Mouse (Mus musculus) megakaryocyte, adult 5-6 weeks (primary cell): ENCODE results near the gene Klhdc3. TPM values are rescaled to one million over a fixed set of nuclear protein-coding genes. Genes with fewer than 3 reads are reported as not detected.

ENCODE experiments used
- ATAC-seq: 2 replicates; pipeline ENCODE4 v1.8.0; 2016; ENCODE audit warnings: mild to moderate bottlenecking, inconsistent platforms; ENCODE audit not compliant: poor library complexity, severe bottlenecking
- total RNA-seq, 2 experiments: library from RNA; stranded (forward) in 1 of 2; stranded (reverse) in 1 of 2; fragments of 153-499, 151-499 nt in 1 of 2; fragments of 221-1000, 200-1000 nt in 1 of 2; gene quantifications; 2 replicates each; pipeline versions ENCODE4 v1.2.3 to v1.2.4; 2015 to 2017

Klhdc3 gene
- total RNA-seq, 2 experiments from 2014 or later = 14.7 to 32.0 TPM

DNA sequence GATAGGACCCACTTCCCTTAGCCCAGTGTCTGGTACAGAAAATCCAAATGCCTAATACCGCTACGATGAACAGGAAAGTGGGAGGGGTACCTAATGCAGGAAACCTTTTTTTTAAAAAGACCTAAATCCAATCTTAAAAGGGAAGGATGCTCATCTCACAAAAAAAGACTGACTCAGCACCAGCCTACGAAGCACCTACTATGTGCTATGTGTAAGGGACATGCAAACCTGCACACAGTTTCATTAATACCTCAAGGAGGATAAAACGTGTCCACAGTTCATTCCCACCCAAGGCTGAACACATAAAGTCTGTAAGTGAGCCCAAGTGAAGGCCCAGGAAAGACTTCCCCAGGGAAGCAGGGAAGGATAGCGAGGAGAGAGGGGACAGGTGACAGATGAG is 21.8 kb upstream of the Klhdc3 start:
- no peak for ATAC-seq

DNA sequence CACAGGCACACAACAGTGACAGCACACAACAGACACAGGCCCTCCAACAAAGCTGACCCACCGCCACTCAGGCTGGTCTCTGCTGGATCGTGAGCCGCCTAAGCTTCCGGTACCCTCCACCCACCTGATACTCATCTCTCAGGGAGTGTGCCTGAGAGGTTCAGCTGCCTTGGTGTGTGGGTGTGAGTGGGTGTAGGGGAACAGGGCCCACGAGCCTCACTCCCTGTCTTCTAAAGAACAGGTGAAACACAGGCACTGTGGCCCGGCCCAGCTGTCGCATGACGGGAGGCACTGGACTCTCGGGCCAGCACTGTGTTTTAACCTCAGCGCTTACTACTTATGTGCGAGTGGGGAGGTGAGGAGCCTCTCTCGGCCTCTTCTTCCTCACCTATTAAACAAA is 21.4 kb upstream of the Klhdc3 start:
- no peak for ATAC-seq

DNA sequence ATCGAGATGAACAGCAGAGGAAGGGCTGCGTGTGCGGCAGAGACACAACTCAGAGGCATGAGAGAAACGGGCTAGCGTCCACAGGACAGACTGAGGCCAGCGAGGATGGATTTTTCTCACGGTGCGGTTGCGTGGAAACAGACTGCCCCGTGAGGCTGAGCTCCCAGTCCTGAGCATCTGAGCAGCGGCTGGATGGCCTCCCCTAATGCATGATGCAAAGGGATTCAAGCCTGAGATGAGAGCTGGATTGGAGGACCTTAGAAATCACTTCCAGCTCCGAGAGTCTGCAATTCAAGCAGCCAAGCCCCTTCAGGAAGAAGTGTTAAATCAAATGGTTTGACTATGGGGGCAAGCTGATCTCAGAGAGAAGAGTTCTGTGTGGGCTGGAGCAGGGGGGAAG is 20.8 kb upstream of the Klhdc3 start:
- no peak for ATAC-seq

DNA sequence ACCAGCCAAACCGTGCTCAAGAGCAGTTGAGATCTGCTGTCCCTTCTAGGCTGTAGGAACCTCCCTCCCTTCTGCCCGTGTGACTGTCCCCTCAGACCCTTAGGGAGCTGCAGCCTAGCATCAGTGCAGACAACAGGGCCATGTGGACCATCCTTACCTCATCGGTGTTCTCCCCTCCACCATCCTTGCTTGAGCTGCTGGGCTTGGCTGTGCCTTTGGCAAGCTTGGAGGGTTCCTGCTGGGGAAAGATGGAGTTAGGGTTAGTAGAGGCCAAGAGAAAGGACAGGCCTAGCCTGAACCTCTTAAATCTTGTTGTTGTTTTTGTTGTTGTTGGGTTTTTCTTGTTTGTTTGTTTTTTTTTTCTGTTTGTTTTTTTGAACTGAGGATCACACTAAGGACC is 19.2 kb upstream of the Klhdc3 start:
- no peak for ATAC-seq

DNA sequence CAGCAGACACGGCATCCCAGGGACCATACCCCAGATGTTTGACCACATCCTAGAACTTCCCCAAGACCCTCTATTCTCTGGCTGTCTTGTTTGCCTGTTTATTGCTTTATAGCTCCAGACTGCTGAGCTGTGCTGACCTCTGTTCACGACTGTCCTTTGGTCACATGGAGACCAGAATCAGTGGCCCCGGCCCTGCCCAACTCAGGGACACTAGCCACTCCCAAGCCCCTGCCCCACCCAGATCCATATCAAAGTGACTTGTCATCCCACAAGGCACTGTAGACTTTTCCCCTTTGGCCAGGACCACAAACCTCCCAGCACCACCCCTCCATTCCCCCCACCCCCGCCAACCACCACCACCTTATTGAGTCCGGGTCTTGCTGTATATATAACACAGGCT is 18.5 kb upstream of the Klhdc3 start:
- no peak for ATAC-seq

DNA sequence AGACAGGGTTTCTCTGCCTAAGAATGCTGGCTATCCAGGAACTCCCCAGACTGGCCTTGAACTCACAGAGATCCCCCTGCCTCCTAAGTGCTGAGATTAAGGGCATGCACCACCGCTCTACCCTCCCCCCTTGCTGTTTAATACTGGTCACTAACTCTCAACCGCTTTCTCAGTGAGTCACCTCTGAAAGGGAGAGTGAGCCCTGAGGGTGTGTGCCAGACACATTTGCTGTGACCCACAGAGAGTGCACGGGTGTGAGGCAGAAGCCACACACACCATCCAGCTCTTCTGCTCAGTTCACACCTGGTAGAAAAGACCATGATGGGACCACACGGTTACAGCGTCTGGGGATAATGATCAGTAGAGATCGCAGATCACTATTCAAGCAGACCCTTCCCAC is 17.8 kb upstream of the Klhdc3 start:
- no peak for ATAC-seq

DNA sequence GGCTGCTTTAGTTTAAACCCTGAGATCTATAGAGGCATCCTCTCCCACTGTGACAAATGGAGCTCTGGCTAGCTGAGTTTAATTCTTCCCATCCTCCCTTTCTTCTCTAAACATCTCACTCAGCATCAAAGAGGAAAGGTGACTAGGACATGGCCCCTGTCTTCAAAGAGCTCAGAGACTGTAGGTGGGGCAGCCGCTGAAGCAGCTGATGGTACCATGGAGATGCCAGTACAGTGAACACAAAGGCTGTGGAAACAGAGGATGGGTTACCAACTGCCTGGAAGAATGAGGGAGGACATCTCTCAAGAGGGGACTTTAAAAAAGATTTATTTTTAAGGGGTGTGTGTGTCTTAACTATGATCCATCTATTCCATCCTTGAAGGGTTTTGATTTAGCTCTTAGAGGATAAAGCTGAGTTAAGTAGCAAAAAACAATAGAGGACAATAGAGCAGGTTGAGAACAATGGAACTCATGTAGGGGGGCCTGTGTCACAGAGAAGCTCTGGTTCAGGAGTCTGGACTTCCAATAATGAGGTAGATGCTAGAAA is 13.9 kb upstream of the Klhdc3 start:
- no peak for ATAC-seq

DNA sequence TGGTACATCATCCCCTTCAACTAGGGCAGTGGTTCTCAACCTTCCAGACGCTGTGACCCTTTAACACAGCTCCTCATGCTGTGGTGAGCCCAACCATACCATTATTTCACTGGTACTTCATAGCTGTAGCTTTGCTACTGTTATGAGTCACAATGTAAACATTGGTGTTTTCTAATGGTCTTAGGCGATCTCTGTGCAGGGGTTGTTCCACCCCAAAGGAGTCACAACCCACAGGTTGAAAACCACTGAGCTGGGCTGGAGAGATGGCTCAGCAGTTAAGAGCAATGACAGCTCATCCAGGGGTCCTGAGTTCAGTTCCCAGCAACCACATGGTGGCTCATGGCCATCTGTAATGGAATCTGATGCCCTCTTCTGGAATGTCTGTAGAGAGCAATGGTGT is 10.7 kb upstream of the Klhdc3 start:
- ATAC-seq = no peak

DNA sequence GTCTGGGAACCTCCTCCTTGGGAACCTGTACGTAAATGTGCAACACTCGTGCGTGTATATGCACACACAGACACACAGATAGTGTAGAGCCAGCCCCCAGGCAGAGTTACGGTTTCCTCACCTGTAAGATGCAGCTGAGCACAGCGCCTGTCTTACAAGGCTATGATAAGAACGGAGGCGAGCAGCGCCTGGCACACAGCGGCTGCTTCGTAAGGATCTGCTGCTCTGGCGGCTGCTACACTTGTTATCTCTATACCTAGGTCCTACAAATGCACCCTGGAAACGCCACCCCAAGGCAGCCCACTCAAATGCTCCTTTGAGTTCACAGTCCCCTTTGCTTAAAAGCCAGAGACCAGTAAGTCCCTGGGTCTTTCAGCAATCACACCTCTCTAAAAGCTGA is 10.0 kb upstream of the Klhdc3 start:
- no peak for ATAC-seq

DNA sequence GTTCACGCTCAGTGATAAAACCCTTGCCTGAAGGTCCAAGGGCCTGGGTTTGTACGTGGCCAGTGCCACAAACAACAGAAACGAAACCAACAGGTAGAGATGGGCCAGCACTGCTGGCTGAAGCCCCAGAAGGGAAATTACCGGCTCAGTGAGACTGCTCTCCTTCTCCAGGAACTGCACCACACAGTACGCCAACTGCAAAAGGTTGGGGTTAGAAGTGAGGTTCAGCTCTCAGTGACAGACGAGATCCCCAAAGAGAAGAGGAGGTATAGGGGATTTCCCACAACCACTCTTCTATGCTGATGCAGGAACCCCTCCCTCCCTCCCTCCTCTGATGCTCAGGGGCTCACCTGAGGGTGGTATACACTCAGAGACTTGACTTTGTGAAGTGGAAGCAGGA is 5.2 kb upstream of the Klhdc3 start:
- ATAC-seq = no peak

DNA sequence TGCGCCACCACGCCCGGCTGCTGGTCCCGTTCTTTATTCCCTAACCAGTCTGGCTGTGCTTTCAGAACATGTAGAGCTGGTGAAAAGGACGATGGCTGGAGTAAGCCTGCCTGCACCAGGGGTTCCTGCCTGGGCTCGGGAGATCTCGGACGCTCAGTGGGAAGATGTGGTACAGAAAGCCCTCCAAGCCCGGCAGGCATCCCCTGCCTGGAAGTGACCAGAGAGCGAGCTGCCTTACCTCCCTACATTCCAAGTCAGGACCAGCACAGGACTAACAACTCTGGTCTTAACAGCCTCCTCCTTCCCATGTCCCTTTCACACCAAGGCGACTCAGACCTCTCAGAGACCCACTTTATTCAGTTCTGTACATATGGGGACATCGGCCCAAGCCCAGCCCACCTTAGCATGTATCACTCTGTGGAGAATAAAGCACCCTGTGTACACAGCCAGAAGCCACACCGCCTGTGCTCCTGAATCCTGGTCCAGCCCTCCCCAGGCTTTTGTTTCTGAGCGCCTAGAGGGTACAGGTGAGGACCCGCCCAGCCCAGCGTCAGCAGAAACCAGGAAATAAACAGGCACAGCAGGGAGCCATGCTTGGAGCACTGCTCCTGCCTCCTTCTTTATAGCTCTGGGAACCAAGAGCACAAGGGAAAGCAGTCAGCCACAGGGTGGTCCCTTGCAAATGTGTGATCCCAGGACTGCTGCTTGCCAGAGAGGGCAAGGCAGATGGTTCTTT is 2.1 kb upstream of the Klhdc3 start:
- no peak for ATAC-seq

DNA sequence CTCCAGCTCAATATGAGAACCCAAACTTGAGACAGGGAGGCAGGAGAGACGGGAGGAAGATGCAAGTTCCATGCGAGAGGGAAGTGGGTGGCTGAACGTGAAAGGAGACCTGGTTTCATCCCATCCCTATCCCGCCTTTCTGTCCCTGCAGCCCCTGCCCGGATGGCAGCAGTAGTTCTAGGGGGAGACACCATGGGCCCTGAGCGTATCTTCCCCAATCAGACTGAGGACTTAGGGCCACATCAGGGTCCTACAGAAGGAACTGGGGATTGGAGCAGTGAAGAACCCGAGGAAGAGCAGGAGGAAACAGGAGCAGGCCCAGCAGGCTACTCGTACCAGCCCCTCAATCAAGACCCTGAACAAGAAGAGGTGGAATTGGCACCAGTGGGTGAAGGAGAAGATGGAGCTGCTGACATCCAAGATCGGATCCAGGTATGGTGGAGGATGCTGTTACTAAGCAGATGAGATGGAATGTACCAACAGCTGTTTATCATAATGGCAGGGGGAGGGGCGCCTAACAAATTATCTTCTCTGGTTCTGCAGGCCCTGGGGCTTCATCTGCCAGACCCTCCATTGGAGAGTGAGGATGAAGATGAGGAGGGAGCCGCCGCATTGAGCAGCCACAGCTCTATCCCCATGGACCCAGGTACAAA is 878 bp upstream of the Klhdc3 start:
- ATAC-seq = no peak

DNA sequence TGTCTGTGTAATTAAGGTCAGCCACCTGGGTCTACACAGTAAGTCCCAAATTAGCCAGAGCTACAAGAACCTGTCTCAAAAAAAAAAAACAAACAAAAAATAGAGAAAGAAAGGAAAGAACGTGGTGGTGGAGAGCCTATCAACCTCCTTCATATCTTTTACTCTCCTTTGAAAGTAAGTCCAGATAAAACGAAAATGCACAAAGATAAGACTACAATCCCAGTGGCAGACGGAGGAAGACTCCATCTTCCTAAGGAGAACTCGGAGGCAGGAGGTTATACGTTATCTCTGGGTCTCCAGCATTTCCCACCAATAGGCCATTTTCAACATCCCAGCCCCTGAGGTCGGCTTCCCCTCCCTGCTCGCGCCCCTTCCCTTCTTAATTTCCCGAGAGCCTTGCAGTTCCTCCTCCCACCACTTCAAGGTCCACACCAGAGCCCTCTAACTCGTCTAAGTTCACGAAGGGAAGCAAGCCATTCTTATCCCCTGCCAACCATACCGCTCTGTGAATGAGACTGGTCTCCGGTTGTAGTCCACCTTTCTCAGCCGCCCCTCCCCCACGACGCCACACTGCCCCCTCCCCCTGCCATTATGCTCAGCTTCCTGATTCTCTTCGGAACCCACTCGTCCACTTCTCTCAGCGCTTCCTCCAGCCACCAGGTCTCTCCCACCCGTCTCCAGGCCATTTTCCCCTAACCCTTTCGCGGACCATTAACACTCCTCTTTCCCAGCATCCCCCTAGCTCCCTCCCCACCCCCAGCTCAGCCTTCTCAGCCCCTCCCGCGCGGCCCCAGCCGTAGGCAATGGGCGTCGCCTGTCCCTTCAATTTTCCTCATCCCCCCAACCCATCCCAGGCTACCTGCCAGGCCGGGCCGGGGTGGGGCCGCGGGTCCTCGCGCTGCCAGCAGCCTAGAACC is 613 bp downstream of the Klhdc3 start:
- ATAC-seq = peak; percentile 6; the same call in 1 of the 2 replicates

DNA sequence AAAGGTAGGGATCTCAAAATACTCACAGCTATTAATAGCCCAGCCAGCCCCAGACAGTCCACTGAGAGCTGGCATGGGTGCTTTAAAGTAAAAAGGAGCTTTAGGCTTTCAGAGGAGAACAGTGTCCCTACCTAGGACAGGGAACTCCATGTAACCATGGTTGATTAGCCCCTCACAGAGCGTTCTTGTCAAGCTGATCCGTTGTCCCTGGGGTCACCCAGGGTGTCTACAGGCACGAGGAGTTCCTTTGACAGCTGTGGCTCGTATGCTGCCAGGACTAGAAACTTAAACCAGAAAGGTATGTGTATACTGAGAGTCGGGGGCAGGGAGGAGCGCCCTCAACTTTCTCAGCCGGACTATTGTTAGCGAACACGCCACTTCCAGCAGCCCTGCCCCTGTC is 1.8 kb downstream of the Klhdc3 start:
- no peak for ATAC-seq

DNA sequence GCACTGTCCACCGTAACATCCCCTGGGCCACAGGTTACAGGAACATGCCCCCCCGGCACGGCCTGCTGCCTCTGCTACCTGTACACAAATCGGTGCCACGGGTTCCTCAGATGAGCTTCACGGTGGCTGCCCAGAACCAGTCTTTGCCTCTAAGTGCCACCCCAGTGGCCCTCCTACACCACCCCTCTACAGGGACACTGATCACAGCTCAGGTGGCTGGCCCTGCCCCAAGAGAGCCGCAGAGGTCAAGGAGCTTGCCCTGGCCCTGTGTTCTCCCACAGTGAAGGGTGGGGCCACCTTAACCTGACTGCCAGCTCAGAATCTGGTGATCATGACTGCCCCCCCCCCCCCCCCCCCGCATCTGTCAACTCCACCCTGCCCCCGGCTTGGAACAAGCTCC is 2.3 kb downstream of the Klhdc3 start, which contains the start of gene Mea1:
Mea1 (plus strand) TSS at position 378 of the 400 bp plus-strand sequence.
- ATAC-seq = no peak

DNA sequence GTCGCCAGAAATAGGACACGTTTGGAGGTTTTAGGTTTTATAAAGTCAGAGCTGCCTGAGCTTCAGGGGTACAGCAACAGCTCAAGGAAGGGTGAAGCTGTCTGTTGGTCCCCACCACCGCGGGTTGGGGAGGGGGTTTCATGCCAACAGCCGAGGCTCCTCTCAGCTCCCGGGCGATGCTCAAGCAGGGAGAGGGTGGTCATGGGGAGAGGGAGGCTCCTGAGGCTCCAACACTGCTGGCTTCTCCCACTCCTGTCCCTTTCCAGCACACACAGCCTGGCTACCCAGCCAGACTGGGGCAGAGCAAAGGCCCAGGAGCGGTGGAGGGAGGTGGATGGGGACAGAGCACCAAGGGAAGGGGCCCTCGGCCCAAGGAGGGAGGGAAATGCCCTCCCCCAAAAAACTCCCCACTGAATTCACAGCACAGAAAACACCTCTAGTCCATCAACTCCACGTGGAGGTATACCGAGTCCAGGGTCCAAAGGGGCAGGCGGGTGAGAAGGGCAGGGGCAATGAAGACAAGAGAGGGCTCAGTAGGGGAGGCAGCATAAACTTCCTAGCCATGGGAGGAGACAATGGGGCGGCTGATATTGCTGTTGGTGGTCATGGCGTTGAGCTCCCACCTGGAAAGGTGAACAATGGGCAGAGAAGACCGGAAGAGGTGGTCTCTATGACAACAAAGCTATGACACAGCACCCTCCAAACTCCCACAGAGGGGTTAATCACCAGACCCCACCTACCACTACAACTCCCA is 6.0 kb downstream of the Klhdc3 start:
- no peak for ATAC-seq

DNA sequence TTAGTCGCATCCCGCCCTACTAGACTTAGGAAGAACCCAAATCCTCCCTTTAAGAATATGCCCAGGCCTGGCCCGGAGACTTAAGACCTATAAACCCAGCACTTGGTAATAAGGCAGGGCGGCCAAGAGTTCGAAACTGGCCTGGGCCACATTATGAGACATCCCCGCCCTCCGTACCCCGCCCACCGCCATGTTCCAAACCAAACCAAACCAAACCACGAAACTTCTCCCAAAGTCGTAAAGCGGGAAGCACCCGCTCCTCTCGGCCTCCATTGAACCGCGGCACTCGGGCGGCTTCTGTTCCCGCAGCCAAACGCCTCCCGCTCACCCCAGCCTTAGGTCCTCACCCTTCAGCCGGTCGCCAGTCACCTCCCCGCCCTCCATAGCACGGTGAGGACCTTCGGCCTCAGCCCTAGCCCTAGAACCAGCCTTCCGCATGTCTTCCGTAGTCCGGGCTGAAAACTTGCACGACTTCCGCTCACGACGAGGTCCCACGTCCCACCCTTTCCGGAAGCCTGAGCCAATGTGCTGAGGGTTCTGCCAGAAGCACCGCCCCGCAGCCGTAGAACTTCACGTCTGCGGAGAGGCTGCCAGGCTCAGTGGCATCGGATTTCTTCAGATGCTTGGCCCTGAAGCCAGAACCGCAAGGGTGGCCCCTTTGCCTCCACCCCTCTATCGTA is 6.7 kb downstream of the Klhdc3 start, which contains the start of gene Rrp36:
Rrp36 (minus strand) TSS at position 503 of the 680 bp plus-strand sequence.
- peak; percentile 99 for ATAC-seq

DNA sequence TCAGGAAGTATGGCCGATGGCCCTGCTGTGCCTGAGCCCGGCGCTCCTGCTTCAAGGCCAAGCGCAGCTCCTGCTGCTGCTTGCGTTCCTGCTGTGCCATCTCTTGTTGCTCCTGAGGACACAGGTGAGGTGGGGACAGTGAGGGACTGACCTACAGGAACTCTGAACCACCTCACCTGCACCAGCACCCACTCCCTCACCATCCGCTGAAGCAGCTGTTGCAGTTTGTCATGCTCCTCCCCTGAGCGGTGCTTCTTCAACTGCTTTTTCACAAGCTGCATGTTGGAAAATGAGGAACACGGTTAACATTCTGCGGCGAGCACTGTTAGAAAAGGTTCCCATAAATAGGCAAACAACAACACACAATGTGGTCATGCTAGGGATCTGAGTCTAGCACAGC is 10.8 kb downstream of the Klhdc3 start:
- no peak for ATAC-seq

DNA sequence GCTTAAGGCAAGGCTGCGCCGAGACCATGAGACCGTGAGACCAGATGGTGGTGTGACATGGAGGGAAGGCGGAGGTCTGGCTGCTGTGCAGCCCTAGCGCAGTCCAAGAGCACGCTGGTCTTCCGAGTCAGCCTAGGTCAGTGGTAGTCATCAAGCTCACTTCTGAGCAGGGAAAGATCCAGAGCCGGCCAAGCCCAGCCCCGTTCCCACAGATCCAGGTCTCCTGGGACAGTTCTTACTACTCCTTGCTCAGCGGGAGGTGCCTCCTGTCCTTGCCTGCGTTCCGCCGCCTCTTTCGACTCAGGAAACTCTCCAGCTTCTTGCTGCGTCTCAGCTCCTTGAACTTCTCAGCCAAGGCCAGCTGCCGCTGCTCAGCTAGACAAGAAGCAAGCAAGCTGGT is 13.0 kb downstream of the Klhdc3 start:
- ATAC-seq = no peak

DNA sequence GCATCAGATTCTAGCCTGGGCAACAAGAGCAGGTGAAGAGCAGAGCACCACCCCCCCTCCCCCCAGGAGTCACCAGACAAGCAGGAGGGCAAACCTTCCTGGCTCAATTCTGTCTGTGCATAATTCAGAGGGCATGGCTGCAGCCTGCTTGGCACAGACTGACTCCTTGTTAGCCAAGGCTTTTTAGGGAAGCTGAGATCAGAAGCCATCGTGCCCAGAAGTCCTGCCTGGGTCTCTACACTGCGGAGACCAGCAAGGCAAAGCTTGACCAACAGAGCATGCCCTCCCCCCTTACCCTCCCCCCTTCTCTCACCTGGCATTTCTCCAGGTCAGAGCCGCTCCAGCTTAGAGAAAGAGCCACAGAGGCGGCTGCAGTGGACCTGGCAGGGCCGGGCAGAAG is 18.0 kb downstream of the Klhdc3 start:
- no peak for ATAC-seq
